Mouse (Mus musculus): Measurements from ENCODE around the gene Atf5.

DNA sequence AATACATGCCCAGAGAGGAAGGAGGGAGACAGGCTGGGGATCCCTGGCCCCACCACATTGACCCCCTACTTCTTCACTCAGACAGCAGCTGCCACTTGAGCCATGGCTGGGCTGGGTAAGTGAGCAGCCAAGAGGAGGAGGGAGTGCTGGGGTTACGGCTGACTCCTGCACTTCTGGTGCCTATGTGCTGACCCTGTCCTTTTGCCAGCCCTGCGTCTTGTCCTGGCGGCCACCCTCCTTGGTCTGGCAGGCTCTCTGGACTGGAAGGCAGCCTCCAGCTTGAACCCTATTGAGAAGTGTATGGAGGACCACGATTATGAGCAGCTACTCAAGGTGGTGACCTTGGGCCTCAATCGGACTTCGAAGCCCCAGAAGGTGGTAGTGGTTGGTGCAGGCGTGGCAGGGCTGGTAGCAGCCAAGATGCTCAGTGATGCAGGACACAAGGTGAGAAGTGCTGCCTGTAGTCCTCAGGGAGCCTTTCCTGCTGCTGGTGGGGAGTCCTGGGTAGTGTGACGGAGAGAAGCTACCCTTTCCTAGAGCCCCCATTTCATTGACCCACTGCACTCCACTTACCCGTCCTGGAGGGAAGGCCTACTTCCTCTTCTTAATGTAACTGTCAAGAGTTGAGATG lies 20.1 kb upstream of the Atf5 start:
- TF ChIP-seq ZC3H11A (IDR thresholded peaks at IDR 0.05; ENCODE audit: borderline replicate concordance, low read depth, low read length) (no peak), HCFC1 (IDR thresholded peaks at IDR 0.05; ENCODE audit: borderline replicate concordance, insufficient read depth, low read length) (no peak)

Data from ES-E14 (cell line).